Mouse (Mus musculus) liver, embryonic 14.5 days (tissue): ENCODE measurements around the gene Cstf2.

ENCODE experiments used
- CTCF ChIP-seq: IDR thresholded peaks from 2 replicates; pipeline ENCODE4 v1.5.1; 2016; ENCODE audit warnings: antibody characterized with exemption, low read depth, control low read depth
- EP300 ChIP-seq: IDR thresholded peaks from 2 replicates; pipeline ENCODE4 v1.6.1; 2016; ENCODE audit warnings: antibody characterized with exemption, low read depth

DNA sequence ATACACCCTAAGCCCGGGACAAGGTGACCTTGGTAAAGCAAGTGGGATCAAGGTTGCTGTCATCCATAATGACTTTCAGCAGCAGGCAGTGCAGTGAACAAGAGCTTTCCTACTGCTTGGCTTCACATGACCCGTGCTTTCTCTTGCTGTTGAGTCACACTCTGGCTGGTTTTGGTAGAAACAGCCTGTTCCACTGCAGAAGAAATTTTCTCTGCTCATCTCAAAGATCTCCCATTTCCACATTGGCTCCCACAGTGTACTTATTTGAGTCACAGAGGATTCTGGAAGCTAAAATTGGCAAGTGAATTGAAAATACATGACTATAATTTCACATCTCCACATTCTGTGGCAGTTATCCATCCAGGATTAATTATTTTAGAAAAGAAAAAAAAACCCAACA is 43.7 kb downstream of the Cstf2 start:
- TF ChIP-seq CTCF (no peak), EP300 (no peak)
